Mouse (Mus musculus) E14TG2a.4 (cell line): ENCODE data around the gene Timm17b.

ENCODE experiments used
- CTCF ChIP-seq: conservative IDR thresholded peaks from 2 replicates; pipeline ENCODE4 v1.5.1; 2014; ENCODE audit warnings: low read length
- NANOG ChIP-seq: IDR thresholded peaks from 2 replicates; pipeline ENCODE4 v1.6.1; 2014; ENCODE audit warnings: borderline replicate concordance, low read length, mixed read lengths

- TF ChIP-seq CTCF (no peak), NANOG (no peak)
Measured at GRCm38 (mm10) chrX:7883841-7884567, 15.2 kb upstream of the Timm17b start, which contains the start of gene Slc35a2.
